Mouse (Mus musculus) gastrocnemius, postnatal 10 days (tissue): ENCODE data around the gene Rab8b. TPM values are rescaled to one million over a fixed set of nuclear protein-coding genes. Genes with fewer than 3 reads are reported as not detected.
A peak's percentile ranks its signal among the peaks of the same experiment; 100 is the strongest.
"Not testable (repeated sequence)": the region's sequence is repeated elsewhere in the genome, so short reads cannot be mapped to it uniquely, and the experiment has no call there.

Experiments
- DNase-seq: peaks from one replicate; pipeline ENCODE4 v3.0.0; 2021; ENCODE audit warnings: mixed read lengths
- total RNA-seq, 2 experiments: library from RNA; stranded (reverse); gene quantifications; 2 replicates each; pipeline ENCODE4 v1.2.3; 2021

Rab8b gene
- total RNA-seq, 2 experiments from 2014 or later, result 12.6 to 15.4 TPM

GRCm38 (mm10) chr9:66846822-66847221 is 72.7 kb downstream of the Rab8b start:
- DNase-seq, result no peak

DNA sequence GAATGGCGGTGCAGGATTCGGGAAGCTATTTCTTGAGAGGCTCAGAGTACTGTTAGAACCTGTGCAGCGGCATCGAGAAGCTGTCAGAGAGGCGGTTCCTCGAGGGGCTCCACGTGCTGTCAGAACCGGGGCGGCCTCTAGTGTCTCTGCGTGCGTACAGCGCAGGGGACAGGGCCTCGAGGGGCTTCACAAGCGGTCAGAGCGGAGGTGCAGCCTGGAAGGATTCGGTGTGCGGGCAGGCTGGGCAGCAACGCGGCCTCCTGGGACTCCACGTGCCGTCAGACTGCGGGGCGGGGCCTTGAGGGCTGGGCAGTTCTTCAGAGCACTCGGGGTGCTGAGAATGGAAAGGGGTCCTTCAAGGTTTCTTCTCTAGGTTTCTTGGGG is 84.4 kb downstream of the Rab8b start:
- DNase-seq, result peak; percentile 39

DNA sequence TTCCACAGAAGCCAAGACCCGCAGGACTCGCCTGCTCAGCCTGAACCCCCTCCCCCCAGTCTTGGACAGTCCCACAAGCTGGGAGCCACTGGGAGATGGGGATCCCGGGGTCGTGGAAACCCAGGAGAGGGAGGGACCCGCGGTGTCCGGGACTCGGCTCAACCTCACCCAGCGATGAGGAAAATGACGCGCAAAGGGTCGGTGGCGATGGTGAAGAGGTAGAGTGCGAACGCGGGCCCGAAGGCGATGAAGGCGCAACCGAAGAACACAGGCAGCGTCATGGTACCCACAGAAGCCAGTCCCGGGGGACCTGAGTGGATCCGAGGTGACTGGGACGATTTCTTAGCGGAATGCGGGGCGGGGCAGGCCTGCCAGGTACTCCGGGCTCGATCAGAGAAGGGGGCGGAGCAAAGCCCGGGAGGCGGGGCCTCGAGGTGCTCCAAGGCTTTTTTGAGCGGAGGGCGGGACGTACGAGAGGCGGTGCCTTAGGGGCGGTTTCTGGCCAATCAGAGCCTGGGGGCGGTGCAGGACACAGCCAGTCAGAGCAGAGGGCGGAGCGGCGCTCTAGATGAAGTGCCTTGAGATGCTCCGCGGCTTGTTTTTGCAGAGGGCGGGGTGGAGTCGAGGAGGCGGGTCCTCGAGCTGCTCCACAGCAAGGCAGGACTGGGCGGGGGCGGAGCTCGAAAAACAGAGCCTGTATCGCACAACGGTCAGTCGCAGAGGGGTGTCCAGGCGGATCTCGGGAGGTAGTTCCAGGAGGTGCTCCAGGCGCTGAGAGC is 85.0 kb downstream of the Rab8b start, which contains the start of gene Aph1c:
Gene Aph1c (minus strand): TSS at position 409 of the 779 bp plus-strand sequence.
- peak; percentile 96 for DNase-seq

DNA sequence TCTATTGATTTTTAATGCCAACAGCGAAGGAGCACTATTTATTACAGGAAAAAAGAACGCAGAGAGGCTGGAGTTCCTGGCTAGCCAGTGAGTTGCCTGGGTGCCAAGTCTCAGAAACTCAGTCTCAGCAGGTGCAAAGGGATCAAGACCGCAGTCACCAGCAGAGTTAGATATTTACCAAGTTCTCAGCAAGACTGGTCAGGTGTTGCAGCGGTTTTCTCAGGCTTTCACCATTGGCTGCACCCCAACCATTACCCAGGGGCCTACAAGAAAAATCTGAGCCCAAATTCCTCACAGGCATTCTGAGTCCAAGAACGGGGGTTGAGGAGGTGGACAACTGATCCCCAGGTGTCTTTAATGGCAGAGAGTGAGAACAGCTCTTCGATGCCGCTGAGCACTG is 85.6 kb downstream of the Rab8b start:
- no peak for DNase-seq

GRCm38 (mm10) chr9:66832366-66832908 is 87.0 kb downstream of the Rab8b start:
- DNase-seq, result no peak

DNA sequence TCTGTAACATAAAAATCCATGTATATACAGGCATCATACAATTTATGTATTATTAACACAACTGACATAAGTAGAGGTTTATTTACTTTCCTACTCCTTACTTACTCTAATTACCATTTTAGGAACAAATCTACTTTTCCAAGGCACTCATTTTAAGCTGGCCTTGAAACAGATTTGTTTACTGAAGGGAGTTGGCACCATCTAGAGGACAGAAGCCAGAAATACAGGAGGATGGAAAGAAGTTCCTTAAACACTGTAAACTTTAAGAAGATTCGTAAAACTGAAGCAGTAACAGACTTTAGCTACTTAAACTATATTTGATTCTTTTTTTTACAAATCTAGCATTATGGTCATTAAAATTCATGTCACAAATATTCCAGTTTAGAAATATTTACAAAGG is 93.5 kb downstream of the Rab8b start:
- no peak for DNase-seq

DNA sequence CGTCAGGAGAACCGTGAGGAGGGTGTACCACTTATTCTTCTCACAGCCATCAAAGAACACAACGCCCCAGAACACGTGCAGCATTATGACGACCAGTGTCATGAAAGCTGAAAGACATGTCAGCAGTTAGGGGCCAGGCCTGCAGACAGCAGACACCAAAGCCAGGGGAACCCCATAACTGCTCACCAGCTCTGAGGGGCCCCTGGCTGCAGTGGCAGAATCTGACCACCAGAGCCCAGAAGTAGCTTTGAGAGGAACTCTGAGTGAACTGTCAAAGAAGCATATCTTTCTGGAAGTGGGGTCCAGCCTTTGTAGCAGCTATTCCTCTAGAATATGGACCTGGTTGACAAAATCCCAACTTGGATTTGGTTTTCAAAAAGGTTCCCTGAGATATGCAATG is 97.2 kb downstream of the Rab8b start:
- not testable (repeated sequence) for DNase-seq

DNA sequence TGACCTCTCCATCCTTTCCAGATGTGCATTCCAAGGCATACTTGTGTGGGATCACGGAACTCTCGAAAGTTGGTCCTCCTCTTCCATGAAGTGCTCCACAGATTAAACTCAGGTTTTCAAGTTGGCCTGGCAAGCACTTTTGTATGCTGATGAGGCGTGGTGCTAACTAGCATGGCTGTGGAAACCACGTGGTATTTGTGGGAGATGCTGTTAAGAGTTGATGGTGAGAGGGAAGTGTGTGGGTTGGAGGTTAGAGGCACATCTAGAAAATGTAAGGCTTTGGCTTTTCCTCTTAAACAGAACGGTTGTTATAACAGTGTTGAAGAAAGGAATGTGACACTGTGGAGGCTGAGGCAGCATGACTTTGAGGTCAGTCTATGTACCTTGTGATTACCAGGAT is 98.5 kb downstream of the Rab8b start:
- DNase-seq, result no peak

GRCm38 (mm10) chr9:66813392-66813791 is 106.1 kb downstream of the Rab8b start:
- no peak for DNase-seq

- not testable (repeated sequence) for DNase-seq
Observed at GRCm38 (mm10) chr9:66805951-66806350, 113.5 kb downstream of the Rab8b start.

- DNase-seq, result no peak
Observed at GRCm38 (mm10) chr9:66801947-66802346, 117.5 kb downstream of the Rab8b start.

GRCm38 (mm10) chr9:66796739-66797138 is 122.7 kb downstream of the Rab8b start, which contains the start of gene Gm10647:
Gm10647 (plus strand) TSS chr9:66797039.
- DNase-seq, result no peak

DNA sequence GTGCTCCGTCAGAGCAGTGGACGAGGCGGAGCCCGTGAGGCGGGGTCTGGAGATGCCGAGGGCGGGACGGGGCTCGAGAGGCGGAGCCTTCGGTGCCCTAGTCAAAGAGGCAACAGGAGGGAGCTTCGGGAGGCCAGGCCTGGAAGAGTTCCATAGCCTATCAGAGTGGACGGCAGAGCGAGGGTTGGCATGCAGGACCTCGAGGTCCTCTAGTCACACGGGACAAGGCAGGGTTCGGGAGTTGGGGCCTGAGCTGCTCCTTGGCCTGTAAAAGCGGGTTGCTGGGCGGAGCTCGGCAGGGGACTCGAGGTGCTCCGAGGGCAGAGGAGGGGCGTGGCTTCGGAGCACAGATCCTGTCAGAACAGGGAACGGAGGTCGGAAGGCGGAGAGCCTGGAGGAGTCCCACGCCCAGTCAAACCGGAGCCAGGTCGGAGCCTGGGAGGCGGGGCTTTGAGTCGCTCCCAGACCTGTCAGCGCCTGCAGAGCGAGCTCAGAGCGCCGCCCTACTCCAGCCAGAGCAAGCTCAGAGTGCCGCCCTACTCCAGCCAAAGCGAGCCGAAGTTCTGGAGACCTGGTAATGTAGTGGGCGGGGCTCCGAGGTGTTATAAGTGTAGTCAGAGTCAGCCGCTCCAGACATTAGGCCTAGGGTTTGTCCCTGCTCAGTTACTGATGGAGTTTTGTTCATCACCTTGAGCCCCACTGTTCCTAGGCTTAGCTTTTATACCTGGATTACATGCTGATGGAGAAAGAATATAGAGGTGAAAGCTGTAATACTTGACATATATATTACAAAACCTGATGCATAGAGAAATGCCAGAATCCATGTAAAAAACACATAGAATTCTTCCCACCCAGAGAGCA is 123.8 kb downstream of the Rab8b start, which contains the start of gene Aph1b:
Gene Aph1b (minus strand): TSS at position 27 of the 861 bp plus-strand sequence.
- DNase-seq, result peak; percentile 91

DNA sequence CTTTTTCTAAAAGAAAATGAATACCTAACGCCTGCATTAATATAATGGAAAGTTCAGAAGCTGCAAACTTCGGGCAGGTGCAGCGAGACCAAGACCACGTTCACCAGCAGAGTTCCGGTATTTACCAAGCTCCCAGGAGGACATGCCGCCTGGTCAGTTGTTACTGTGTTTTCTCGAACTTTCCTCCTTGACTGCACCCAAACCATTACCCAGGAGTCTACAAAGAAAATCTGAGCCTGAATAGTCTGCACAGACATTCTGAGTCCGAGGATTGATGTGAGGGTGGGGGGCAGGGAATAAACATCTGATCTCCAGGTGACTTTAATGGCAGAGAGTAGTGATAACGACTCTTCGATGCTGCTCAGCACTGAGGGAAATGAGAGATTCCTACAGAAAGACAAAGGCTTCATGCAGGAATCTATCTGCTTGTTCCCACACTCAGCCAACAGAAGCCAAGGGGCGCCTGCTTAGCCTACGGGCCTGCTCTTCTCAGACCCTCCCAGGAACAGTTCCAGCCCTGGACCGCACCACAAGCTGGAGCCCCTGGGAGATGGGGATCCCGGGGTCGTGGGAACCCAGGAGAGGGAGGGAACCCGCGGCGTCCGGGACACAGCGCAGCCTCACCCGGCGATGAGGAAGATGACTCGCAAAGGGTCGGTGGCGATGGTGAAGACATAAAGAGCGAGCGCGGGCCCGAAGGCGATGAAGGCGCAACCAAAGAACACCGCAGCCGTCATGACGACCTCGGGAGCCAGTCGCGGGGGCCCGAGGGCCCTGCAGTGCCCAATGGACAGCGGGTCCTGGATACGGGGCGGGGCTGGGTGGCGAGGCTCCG is 124.6 kb downstream of the Rab8b start:
- DNase-seq, result no peak

Other genes with a start within 250 kb of the Rab8b start
- gene Car12, start 206.0 kb downstream of the Rab8b start, total RNA-seq, result 1 to 10 TPM; 1.2 to 2.4 TPM
- 1 to 10 TPM; 4.3 TPM for gene Aph1b, start 124.2 kb downstream of the Rab8b start, total RNA-seq
- gene Gm10647, start 122.6 kb downstream of the Rab8b start, total RNA-seq, result under 1 TPM; 0.14 to 0.25 TPM
- gene Aph1c, start 85.0 kb downstream of the Rab8b start, total RNA-seq, result 1 to 10 TPM in 1 of 2 experiments, under 1 TPM in 1; 0.59 to 1.7 TPM
- gene Rps27l, start 26.4 kb upstream of the Rab8b start, total RNA-seq, result 100 to 1,000 TPM; 215 to 237 TPM
- 10 to 100 TPM; 19.1 to 22.4 TPM for gene Lactb, start 55.8 kb upstream of the Rab8b start, total RNA-seq
- over 10,000 TPM; 16,629 to 18,397 TPM for gene Tpm1, start 129.7 kb upstream of the Rab8b start, total RNA-seq